Mouse (Mus musculus) limb, embryonic 14.5 days (tissue): ENCODE measurements at regions not wholly inside any gene's neighbourhood (a gene's known extent, or its start where the extent isn't known, plus 50 kb on each side); places are given as distances from the start of the nearest gene placed in this dataset. TPM values are rescaled to one million over a fixed set of nuclear protein-coding genes. Genes with fewer than 3 reads are reported as not detected.

Source experiments
- ATAC-seq: fragments of 200-750 bp; cut with Nextera tagmentation; 2 replicates; pipeline ENCODE4 v1.8.0; 2017; ENCODE audit warnings: low read depth, moderate number of reproducible peaks, moderate TSS enrichment; ENCODE audit not compliant: low FRiP score
- DNase-seq: peaks from one replicate; pipeline ENCODE4 v3.0.0-alpha.2; 2015; ENCODE audit warnings: low spot score
- H3K27ac ChIP-seq: fragments of 300-500 bp; sonication (generic); replicated peaks from 2 replicates; pipeline ENCODE4 v1.5.1; 2014; ENCODE audit warnings: low read depth, mild to moderate bottlenecking, low read length, moderate library complexity, mixed read lengths
- H3K27me3 ChIP-seq: fragments of 300-500 bp; sonication (generic); 2 replicates; pipeline ENCODE4 v1.6.1; 2014; ENCODE audit warnings: low read length, mixed read lengths; ENCODE audit not compliant: control insufficient read depth, insufficient read depth
- H3K36me3 ChIP-seq: fragments of 300-500 bp; sonication (generic); 2 replicates; pipeline ENCODE4 v1.6.1; 2014; ENCODE audit warnings: mild to moderate bottlenecking, low read length, moderate library complexity, mixed read lengths; ENCODE audit not compliant: control insufficient read depth, insufficient read depth
- H3K4me1 ChIP-seq: fragments of 300-500 bp; sonication (generic); 2 replicates; pipeline ENCODE4 v1.6.1; 2014; ENCODE audit warnings: antibody characterized with exemption, low read length, mixed read lengths; ENCODE audit not compliant: control insufficient read depth, insufficient read depth
- H3K4me2 ChIP-seq: fragments of 300-500 bp; sonication (generic); replicated peaks from 2 replicates; pipeline ENCODE4 v1.6.1; 2014; ENCODE audit warnings: low read depth, mild to moderate bottlenecking, low read length, moderate library complexity; ENCODE audit not compliant: severe bottlenecking
- H3K4me3 ChIP-seq: fragments of 300-500 bp; sonication (generic); replicated peaks from 2 replicates; pipeline ENCODE4 v1.5.1; 2014; ENCODE audit warnings: low read length
- H3K9ac ChIP-seq: fragments of 300-500 bp; sonication (generic); 2 replicates; pipeline ENCODE4 v1.6.1; 2014; ENCODE audit warnings: mild to moderate bottlenecking, low read depth, low read length, moderate library complexity; ENCODE audit not compliant: severe bottlenecking
- H3K9me3 ChIP-seq: fragments of 300-500 bp; sonication (generic); 2 replicates; pipeline ENCODE4 v1.6.1; 2016; ENCODE audit warnings: low read length; ENCODE audit not compliant: control insufficient read depth
- POLR2A ChIP-seq: fragments of 200-500 bp; IDR thresholded peaks from 2 replicates; pipeline ENCODE4 v1.8.0; 2012; ENCODE audit warnings: inconsistent platforms, mild to moderate bottlenecking, moderate library complexity, borderline replicate concordance; ENCODE audit not compliant: insufficient read depth, insufficient read length; ENCODE audit errors: extremely low read depth
- WGBS: fragments of 180-500 bp; shearing (Covaris S2); extraction: QIAGEN DNeasy Blood & Tissue Kit; methylation state at CpG from one replicate; pipeline ENCODE4 v1.1.7; 2014; 5-methylcytosine and 5-hydroxymethylcytosine counted together
- microRNA-seq: library from miRNA; unstranded; fragments of <30 nt; microRNA quantifications from one replicate; pipeline ENCODE4, GENCODE M21; 2016

DNA sequence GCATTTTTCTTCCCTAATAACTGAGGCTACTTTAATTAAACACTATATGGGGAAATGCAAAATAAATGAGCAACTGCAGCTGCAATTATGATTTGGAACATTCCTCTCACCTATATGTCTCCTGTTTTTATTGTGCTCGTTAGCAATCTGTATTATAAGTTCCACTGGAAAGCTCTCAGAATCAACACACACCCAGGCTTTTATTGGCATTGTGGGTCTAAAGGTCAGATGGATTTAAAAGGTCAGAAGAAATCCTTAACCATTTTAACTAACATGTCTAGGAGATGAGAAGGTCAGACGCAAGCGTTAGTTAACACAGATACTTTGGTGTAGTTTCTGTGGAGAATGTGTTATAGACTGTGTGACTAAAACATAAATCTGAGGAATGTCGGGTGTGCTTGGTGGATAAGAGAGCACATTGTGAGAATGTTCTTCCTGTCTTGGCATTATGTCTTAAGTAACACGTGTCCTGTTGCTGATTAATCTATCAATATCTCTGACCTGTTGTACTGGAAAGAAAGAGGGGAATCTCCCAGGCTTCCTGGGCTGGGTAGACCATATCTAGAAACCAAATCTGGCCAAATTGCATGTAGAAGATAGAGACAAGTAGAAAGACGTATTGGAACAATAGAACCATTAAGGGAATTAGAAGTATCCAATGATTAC lies 164.1 kb upstream of the BB014433 start:
- no peak overlapping the region for H3K4me3 ChIP-seq
- no peak for TF ChIP-seq POLR2A
- no peaks in the 10 kb centered on the region for H3K27me3 ChIP-seq
- no peak for DNase-seq
- no peak overlapping the region for H3K27ac ChIP-seq
- no peaks in the 10 kb centered on the region for H3K36me3 ChIP-seq
- WGBS = 52% methylated on average over 6 of the region's 6 CpGs
- no peaks in the 10 kb centered on the region for H3K9me3 ChIP-seq
- ATAC-seq = no peak
- no peak overlapping the region for H3K4me2 ChIP-seq
- H3K4me1 ChIP-seq = no peaks in the 10 kb centered on the region
- no peak overlapping the region for H3K9ac ChIP-seq

DNA sequence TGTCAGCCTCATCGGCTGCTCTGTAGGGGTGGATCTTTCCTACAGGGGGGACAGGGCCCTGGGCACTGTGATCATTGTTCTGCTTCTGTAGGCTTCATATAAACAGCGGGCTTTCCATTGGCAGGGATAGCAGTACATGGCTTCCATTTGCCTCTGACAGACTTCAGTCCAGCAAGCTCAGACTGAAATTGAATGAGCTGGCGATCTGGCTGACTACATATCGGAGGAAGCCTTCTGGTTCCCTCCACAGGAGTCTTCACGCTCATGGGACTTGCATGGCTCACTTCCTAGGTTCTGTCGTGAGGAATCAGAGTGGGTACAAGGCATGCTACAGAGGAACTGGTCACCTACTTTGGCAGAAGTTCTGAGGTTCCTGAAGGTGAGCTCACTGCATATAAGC lies 155.7 kb upstream of the BB014433 start:
- H3K9me3 ChIP-seq = no peaks in the 10 kb centered on the region
- H3K27me3 ChIP-seq = no peaks in the 10 kb centered on the region
- ATAC-seq (no peak), DNase-seq (no peak)
- H3K36me3 ChIP-seq = no peaks in the 10 kb centered on the region
- H3K9ac ChIP-seq = no peak overlapping the region
- no peaks in the 10 kb centered on the region for H3K4me1 ChIP-seq
- no peak overlapping the region for H3K4me3 ChIP-seq
- TF ChIP-seq POLR2A = no peak
- no peak overlapping the region for H3K4me2 ChIP-seq
- WGBS = 86% methylated on average over 6 of the region's 6 CpGs
- H3K27ac ChIP-seq = no peak overlapping the region

DNA sequence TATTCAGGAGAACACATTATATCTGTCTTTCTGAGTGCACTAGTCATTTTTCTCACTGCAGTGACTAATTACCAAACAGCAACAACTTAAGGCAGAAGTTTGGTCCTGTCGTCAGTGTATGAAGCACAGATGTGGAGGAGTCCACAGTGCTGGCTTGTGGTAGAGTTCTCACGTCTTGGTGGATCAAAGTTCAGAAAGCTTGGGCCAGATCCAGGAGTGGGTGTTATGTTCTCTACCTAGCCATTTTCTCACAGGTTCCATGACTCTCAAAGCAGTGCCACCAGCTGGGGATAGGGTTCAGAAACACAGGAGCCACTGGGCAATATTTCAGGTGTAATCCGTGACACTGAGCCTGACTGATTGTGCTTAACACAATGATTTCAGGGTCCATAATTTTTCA lies 144.8 kb upstream of the BB014433 start:
- ATAC-seq (no peak), DNase-seq (no peak)
- Histone ChIP-seq H3K27ac (no peak overlapping the region), H3K27me3 (no peaks in the 10 kb centered on the region), H3K4me3 (no peak overlapping the region), H3K9me3 (no peaks in the 10 kb centered on the region), H3K4me2 (no peak overlapping the region), H3K36me3 (no peaks in the 10 kb centered on the region), H3K4me1 (no peaks in the 10 kb centered on the region), H3K9ac (no peak overlapping the region)
- no peak for TF ChIP-seq POLR2A
- 71% methylated on average over 3 of the region's 3 CpGs for WGBS

DNA sequence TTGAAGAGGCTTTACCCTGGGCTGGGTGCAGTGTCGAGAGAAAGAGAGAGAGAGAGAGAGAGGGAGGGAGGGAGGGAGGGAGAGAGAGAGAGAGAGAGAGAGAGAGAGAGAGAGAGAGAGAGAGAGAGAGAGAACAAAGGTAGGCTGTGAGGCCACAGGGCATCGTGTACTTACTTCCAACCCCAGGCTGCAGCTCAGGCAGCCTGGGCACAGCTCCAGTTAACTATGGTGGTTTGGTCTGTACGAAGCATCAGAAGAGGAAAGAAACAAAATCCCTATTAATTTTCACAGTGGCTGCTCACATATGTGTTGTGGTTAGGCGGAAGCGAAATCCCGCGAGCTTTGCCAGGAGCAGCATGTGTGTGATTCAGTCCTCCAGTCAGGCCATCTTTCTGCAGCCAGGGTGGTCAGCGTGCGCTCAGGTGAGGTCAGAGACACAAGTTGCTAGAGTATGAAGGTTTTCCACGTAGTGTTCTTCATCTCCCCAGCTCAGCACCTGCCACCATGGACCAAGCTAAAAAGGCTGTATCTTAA lies 143.3 kb upstream of the BB014433 start:
- WGBS = 40% methylated on average over 10 of the region's 10 CpGs
- no peak overlapping the region for H3K27ac ChIP-seq
- no peak for DNase-seq
- H3K4me2 ChIP-seq = no peak overlapping the region
- H3K4me3 ChIP-seq = no peak overlapping the region
- H3K4me1 ChIP-seq = no peaks in the 10 kb centered on the region
- no peaks in the 10 kb centered on the region for H3K9me3 ChIP-seq
- no peaks in the 10 kb centered on the region for H3K27me3 ChIP-seq
- no peak for ATAC-seq
- H3K36me3 ChIP-seq = no peaks in the 10 kb centered on the region
- no peak overlapping the region for H3K9ac ChIP-seq
- TF ChIP-seq POLR2A = no peak

Small RNAs in the stretch of these regions (microRNA-seq; reads per million reads assigned to microRNA genes)
- not detected for gene Gm25255
- not detected for gene Gm25871
